Mouse (Mus musculus): ENCODE measurements around the gene Gucy2c. TPM values are rescaled to one million over a fixed set of nuclear protein-coding genes. Genes with fewer than 3 reads are reported as not detected.

Gucy2c gene
- polyA plus RNA-seq, 1 experiment from 2014 or later = 75.1 TPM

- 60% methylated on average over 5 of the region's 5 CpGs for WGBS
- H3K4me2 ChIP-seq (replicated peaks) = no peak overlapping the region
These were observed 128.2 kb downstream of the Gucy2c start for GRCm38 (mm10) chr6:136653331-136653730.

DNA sequence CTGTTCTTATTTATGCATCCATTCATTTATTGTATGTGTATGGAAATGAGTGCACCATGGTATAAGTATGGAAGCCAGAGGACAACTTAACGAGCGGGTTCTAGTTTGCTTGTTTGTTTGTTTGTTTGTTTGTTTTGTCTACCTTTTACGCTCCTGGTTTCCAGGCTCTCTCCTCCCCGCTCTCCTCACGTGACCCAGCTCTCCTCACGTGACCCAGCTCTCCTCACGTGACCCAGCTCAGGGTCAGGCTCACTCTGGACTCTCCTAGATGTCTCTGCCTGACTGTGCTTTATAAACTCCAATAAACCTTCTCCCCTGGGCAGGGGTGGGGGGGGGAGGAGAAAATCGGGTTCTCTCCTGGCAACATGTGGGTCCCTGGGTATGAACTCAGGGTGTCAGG lies 130.9 kb downstream of the Gucy2c start:
- Histone ChIP-seq H3K27me3 (replicated peaks) (no peaks in the 10 kb centered on the region), H3K4me1 (replicated peaks) (no peaks in the 10 kb centered on the region), H3K27ac (no peak overlapping the region), H3K9me3 (no peaks in the 10 kb centered on the region), H3K9ac (no peak overlapping the region), H3K4me2 (replicated peaks) (no peak overlapping the region), H3K36me3 (no peaks in the 10 kb centered on the region), H3K4me3 (replicated peaks) (no peak overlapping the region)
- no peak for ATAC-seq
- WGBS = 91% methylated on average over 8 of the region's 8 CpGs

More at GRCm38 (mm10) chr6:136653331-136653730, 128.2 kb downstream of the Gucy2c start:
- no peak overlapping the region for H3K4me3 ChIP-seq (replicated peaks)
- H3K9ac ChIP-seq = no peak overlapping the region
- ATAC-seq = no peak
- H3K27me3 ChIP-seq (replicated peaks) = no peaks in the 10 kb centered on the region
- H3K27ac ChIP-seq = no peak overlapping the region
- no peaks in the 10 kb centered on the region for H3K4me1 ChIP-seq (replicated peaks)
- no peaks in the 10 kb centered on the region for H3K9me3 ChIP-seq
- H3K36me3 ChIP-seq = no peaks in the 10 kb centered on the region

- ATAC-seq = peak; percentile 85
- H3K4me3 ChIP-seq (replicated peaks) = no peak overlapping the region
- no peak overlapping the region for H3K9ac ChIP-seq
- no peaks in the 10 kb centered on the region for H3K9me3 ChIP-seq
- 36% methylated on average over 10 of the region's 10 CpGs for WGBS
- no peak overlapping the region for H3K4me2 ChIP-seq (replicated peaks)
- H3K4me1 ChIP-seq (replicated peaks) = no peaks in the 10 kb centered on the region
- no peaks in the 10 kb centered on the region for H3K36me3 ChIP-seq
- no peaks in the 10 kb centered on the region for H3K27me3 ChIP-seq (replicated peaks)
- no peak overlapping the region for H3K27ac ChIP-seq
These were observed 134.1 kb downstream of the Gucy2c start for GRCm38 (mm10) chr6:136647455-136647861.

Other genes with a start within 250 kb of the Gucy2c start
- gene Plbd1, start 119.8 kb downstream of the Gucy2c start, polyA plus RNA-seq (2015; fragmentation: Nextera tagmentation; extraction: Ambion mirVana) = 16.6 and 20.3 TPM in 2 replicates
- gene Hist4h4, start 22.6 kb upstream of the Gucy2c start, polyA plus RNA-seq (2015; fragmentation: Nextera tagmentation; extraction: Ambion mirVana) = 0.40 and 0.49 TPM in 2 replicates
- gene H2afj, start 26.5 kb upstream of the Gucy2c start, polyA plus RNA-seq (2015; fragmentation: Nextera tagmentation; extraction: Ambion mirVana) = 199 and 202 TPM in 2 replicates
- gene BC049715, start 45.9 kb upstream of the Gucy2c start, polyA plus RNA-seq (2015; fragmentation: Nextera tagmentation; extraction: Ambion mirVana) = 0.82 and 1.3 TPM in 2 replicates
- gene Wbp11, start 46.5 kb upstream of the Gucy2c start, polyA plus RNA-seq (2015; fragmentation: Nextera tagmentation; extraction: Ambion mirVana) = 85.1 and 92.7 TPM in 2 replicates
- gene Smco3, start 53.7 kb upstream of the Gucy2c start, polyA plus RNA-seq (2015; fragmentation: Nextera tagmentation; extraction: Ambion mirVana) = 2.3 and 3.4 TPM in 2 replicates
- gene Art4, start 76.0 kb upstream of the Gucy2c start, polyA plus RNA-seq (2015; fragmentation: Nextera tagmentation; extraction: Ambion mirVana) = 4.2 and 4.8 TPM in 2 replicates
- 121 and 122 TPM in 2 replicates for gene Mgp, start 94.1 kb upstream of the Gucy2c start, polyA plus RNA-seq (2015; fragmentation: Nextera tagmentation; extraction: Ambion mirVana)
- gene Erp27, start 140.4 kb upstream of the Gucy2c start, polyA plus RNA-seq (2015; fragmentation: Nextera tagmentation; extraction: Ambion mirVana) = 14.6 and 37.0 TPM in 2 replicates
- not detected in 2 replicates for gene Pde6h, start 142.1 kb upstream of the Gucy2c start, polyA plus RNA-seq (2015; fragmentation: Nextera tagmentation; extraction: Ambion mirVana)
- gene Arhgdib, start 160.1 kb upstream of the Gucy2c start, polyA plus RNA-seq (2015; fragmentation: Nextera tagmentation; extraction: Ambion mirVana) = 44.5 and 47.8 TPM in 2 replicates